ENCODE assay signal across 14 mouse cellular contexts in the genomic region with DNA sequence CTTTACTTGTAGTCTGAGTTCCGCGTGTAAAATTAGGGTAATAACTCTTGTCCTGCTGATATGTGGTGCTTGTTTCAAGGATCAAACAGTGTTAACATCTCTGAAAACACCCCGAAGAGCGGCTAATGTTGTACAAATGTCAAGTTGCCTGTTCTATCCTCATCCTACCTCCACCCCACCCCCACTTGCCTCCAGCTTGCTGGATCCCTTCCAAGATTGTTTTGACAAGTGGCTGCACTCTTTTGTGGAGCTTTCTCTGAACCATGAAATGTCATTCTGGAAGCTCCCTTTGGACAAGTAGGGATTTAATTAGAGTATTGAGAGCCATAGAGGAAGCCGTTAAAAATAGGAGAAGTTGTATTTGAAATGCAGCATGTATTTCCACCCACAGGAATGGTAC. TPM values are rescaled to one million over a fixed set of nuclear protein-coding genes. Genes with fewer than 3 reads are reported as not detected.
DNase-seq lines count a peak whose midpoint lies in the region; ATAC-seq and TF ChIP-seq lines count a peak whose summit lies in the region.
"Had no signal": no experiment of that assay in that cellular context is flagged by ENCODE, and none has a peak within 500 bp of the region (broad histone marks: within the 10 kb centered on the region; RNA-seq: fewer than 3 reads in every experiment).

No protein-coding gene starts in this region.

- peak overlapping the region; percentile 27; the same call in 1 of the 2 replicates for H3K27ac ChIP-seq in forebrain, embryonic 10.5 days
- no peak overlapping the region for H3K27ac ChIP-seq in forebrain, postnatal 0 days (ENCODE audit: low read depth, low read length)
- H3K27ac ChIP-seq in kidney, embryonic 16.5 days (ENCODE audit: low read length): no peak overlapping the region
- H3K27ac ChIP-seq: hindbrain, embryonic 15.5 days; limb, embryonic 13.5 days; neural tube, embryonic 15.5 days had no signal

- no peak for TF ChIP-seq CTCF in forebrain, postnatal 0 days (IDR thresholded peaks at IDR 0.05; ENCODE audit: low read depth)
- TF ChIP-seq CTCF in brain, embryonic 14.5 days (IDR thresholded peaks at IDR 0.05; ENCODE audit: borderline replicate concordance, extremely low read depth, insufficient read depth, insufficient read length): no peak

- no peak overlapping the region; the same call in 1 of the 2 replicates for H3K4me3 ChIP-seq in forebrain, embryonic 10.5 days
- no peak overlapping the region for H3K4me3 ChIP-seq in forebrain, postnatal 0 days (ENCODE audit: low read depth, low read length)
- H3K4me3 ChIP-seq in kidney, embryonic 16.5 days (ENCODE audit: low read length): no peak overlapping the region
- H3K4me3 ChIP-seq: hindbrain, embryonic 15.5 days; limb, embryonic 13.5 days; neural tube, embryonic 15.5 days had no signal

- peaks cover 10% of the 10 kb centered on the region; the same call in 1 of the 2 replicates for H3K36me3 ChIP-seq in forebrain, embryonic 10.5 days (replicated peaks)
- no peaks in the 10 kb centered on the region for H3K36me3 ChIP-seq in forebrain, postnatal 0 days (ENCODE audit: insufficient read depth)
- peaks cover 38% of the 10 kb centered on the region for H3K36me3 ChIP-seq in kidney, embryonic 16.5 days (ENCODE audit: insufficient read depth, low read length)
- H3K36me3 ChIP-seq: hindbrain, embryonic 15.5 days; neural tube, embryonic 15.5 days had no signal

- no peaks in the 10 kb centered on the region; the same call in 1 of the 2 replicates for H3K9me3 ChIP-seq in forebrain, embryonic 10.5 days
- no peaks in the 10 kb centered on the region for H3K9me3 ChIP-seq in forebrain, postnatal 0 days (ENCODE audit: low read length)
- H3K9me3 ChIP-seq in kidney, embryonic 16.5 days (ENCODE audit: low read length): no peaks in the 10 kb centered on the region
- H3K9me3 ChIP-seq: hindbrain, embryonic 15.5 days; limb, embryonic 13.5 days; neural tube, embryonic 15.5 days had no signal

- H3K9ac ChIP-seq in forebrain, postnatal 0 days: no peak overlapping the region
- H3K9ac ChIP-seq in kidney, embryonic 16.5 days (replicated peaks; ENCODE audit: low read length): no peak overlapping the region
- H3K9ac ChIP-seq: hindbrain, embryonic 15.5 days; limb, embryonic 13.5 days; neural tube, embryonic 15.5 days had no signal

- ATAC-seq in forebrain, postnatal 0 days: no peak
- no peak for ATAC-seq in kidney, embryonic 16.5 days (ENCODE audit: low FRiP score, low TSS enrichment)

- whole genome bisulfite sequencing in forebrain, embryonic 10.5 days: 60% methylated on average over 5 of the region's 5 CpGs
- 25% methylated on average over 5 of the region's 5 CpGs for WGBS in forebrain, postnatal 0 days
- WGBS in kidney, embryonic 16.5 days: 18% methylated on average over 5 of the region's 5 CpGs

- DNase-seq in forebrain, embryonic 10.5 days (ENCODE audit: extremely low spot score, low spot score): no peak
- DNase-seq in forebrain, postnatal 0 days: no peak
- peak; percentile 46 for DNase-seq in kidney, adult 9 months
- DNase-seq in brain, embryonic 14.5 days (ENCODE audit: low read depth): peak; percentile 86
- DNase-seq in kidney, postnatal 36 days: peak; percentile 56 to 63
- no peak for DNase-seq in gastrocnemius, postnatal 10 days
- DNase-seq: adrenal gland, postnatal 36 days; B cell, adult 2 months; right cerebral cortex, postnatal 14 days had no signal

- TF ChIP-seq POLR2A in brain, embryonic 14.5 days (IDR thresholded peaks at IDR 0.05; ENCODE audit: borderline replicate concordance, extremely low read depth, insufficient read depth, insufficient read length, poor library complexity, severe bottlenecking): no peak

- no peak overlapping the region for H3K4me2 ChIP-seq in forebrain, postnatal 0 days (ENCODE audit: low read depth)
- no peak overlapping the region for H3K4me2 ChIP-seq in kidney, embryonic 16.5 days (replicated peaks; ENCODE audit: low read depth, low read length)
- H3K4me2 ChIP-seq: hindbrain, embryonic 15.5 days; limb, embryonic 13.5 days; neural tube, embryonic 15.5 days had no signal

- no peaks in the 10 kb centered on the region for H3K27me3 ChIP-seq in forebrain, embryonic 10.5 days (ENCODE audit: poor library complexity, severe bottlenecking)
- H3K27me3 ChIP-seq in forebrain, postnatal 0 days (ENCODE audit: insufficient read depth, low read length): no peaks in the 10 kb centered on the region
- H3K27me3 ChIP-seq in kidney, embryonic 16.5 days (ENCODE audit: insufficient read depth, low read length): no peaks in the 10 kb centered on the region
- H3K27me3 ChIP-seq: hindbrain, embryonic 15.5 days; limb, embryonic 13.5 days; neural tube, embryonic 15.5 days had no signal

- H3K4me1 ChIP-seq in forebrain, embryonic 10.5 days: peaks cover 17% of the 10 kb centered on the region
- H3K4me1 ChIP-seq in forebrain, postnatal 0 days (ENCODE audit: insufficient read depth): no peaks in the 10 kb centered on the region
- peaks cover 8% of the 10 kb centered on the region for H3K4me1 ChIP-seq in kidney, embryonic 16.5 days (ENCODE audit: insufficient read depth, low read length)

RNA-seq across cellular contexts. Expression of a gene that starts 22.5 kb away (rescaled TPM):
- polyA plus RNA-seq in forebrain, embryonic 10.5 days (2016; fragmentation: Nextera tagmentation; extraction: Ambion mirVana): 16.2 and 16.5 TPM in 2 replicates
- 3.6 and 6.2 TPM in 2 replicates for total RNA-seq in forebrain, postnatal 0 days (2014; rRNA removed)
- polyA plus RNA-seq in forebrain, postnatal 0 days (2015; fragmentation: Nextera tagmentation; extraction: Ambion mirVana): 4.6 and 7.8 TPM in 2 replicates
- polyA plus RNA-seq in kidney, embryonic 16.5 days (2015; fragmentation: Nextera tagmentation; extraction: Ambion mirVana): 156 and 167 TPM in 2 replicates
- 3.9 and 7.3 TPM in 2 replicates for polyA plus RNA-seq in brain, embryonic 14.5 days (2012; rRNA removed)
- total RNA-seq in gastrocnemius, postnatal 10 days (2021): 10 to 100 TPM; 13.9 to 15.0 TPM
- total RNA-seq: granulocyte monocyte progenitor cell, adult 5-6 weeks had no signal

RNA-seq across cellular contexts. Expression of a gene that starts 41.1 kb away (rescaled TPM):
- polyA plus RNA-seq in forebrain, embryonic 10.5 days (2016; fragmentation: Nextera tagmentation; extraction: Ambion mirVana): 6.1 and 6.5 TPM in 2 replicates
- total RNA-seq in forebrain, postnatal 0 days (2014; rRNA removed): 1.3 and 2.0 TPM in 2 replicates
- 1.9 and 3.1 TPM in 2 replicates for polyA plus RNA-seq in forebrain, postnatal 0 days (2015; fragmentation: Nextera tagmentation; extraction: Ambion mirVana)
- 6.6 and 7.0 TPM in 2 replicates for polyA plus RNA-seq in kidney, embryonic 16.5 days (2015; fragmentation: Nextera tagmentation; extraction: Ambion mirVana)
- polyA plus RNA-seq in brain, embryonic 14.5 days (2012; rRNA removed): 4.6 and 7.2 TPM in 2 replicates
- under 1 TPM; 0.82 to 0.90 TPM for total RNA-seq in gastrocnemius, postnatal 10 days (2021)

RNA-seq across cellular contexts. Expression of a gene that starts 43.5 kb away (rescaled TPM):
- 8.0 and 8.5 TPM in 2 replicates for polyA plus RNA-seq in forebrain, embryonic 10.5 days (2016; fragmentation: Nextera tagmentation; extraction: Ambion mirVana)
- 12.2 and 13.4 TPM in 2 replicates for total RNA-seq in forebrain, postnatal 0 days (2014; rRNA removed)
- 17.5 and 20.8 TPM in 2 replicates for polyA plus RNA-seq in forebrain, postnatal 0 days (2015; fragmentation: Nextera tagmentation; extraction: Ambion mirVana)
- 13.0 and 13.4 TPM in 2 replicates for polyA plus RNA-seq in kidney, embryonic 16.5 days (2015; fragmentation: Nextera tagmentation; extraction: Ambion mirVana)
- 15.8 and 17.8 TPM in 2 replicates for polyA plus RNA-seq in brain, embryonic 14.5 days (2012; rRNA removed)
- 1 to 10 TPM; 2.8 to 3.3 TPM for total RNA-seq in gastrocnemius, postnatal 10 days (2021)

RNA-seq across cellular contexts. Expression of a gene that starts 48.7 kb away (rescaled TPM):
- polyA plus RNA-seq in forebrain, embryonic 10.5 days (2016; fragmentation: Nextera tagmentation; extraction: Ambion mirVana): 128 and 132 TPM in 2 replicates
- 168 and 183 TPM in 2 replicates for total RNA-seq in forebrain, postnatal 0 days (2014; rRNA removed)
- 198 and 200 TPM in 2 replicates for polyA plus RNA-seq in forebrain, postnatal 0 days (2015; fragmentation: Nextera tagmentation; extraction: Ambion mirVana)
- 84.8 and 90.9 TPM in 2 replicates for polyA plus RNA-seq in kidney, embryonic 16.5 days (2015; fragmentation: Nextera tagmentation; extraction: Ambion mirVana)
- 242 and 259 TPM in 2 replicates for polyA plus RNA-seq in brain, embryonic 14.5 days (2012; rRNA removed)
- 10 to 100 TPM; 31.5 to 32.4 TPM for total RNA-seq in gastrocnemius, postnatal 10 days (2021)

Comparison
In these comparisons a context has a peak if more than half of its experiments do, and no peak if none do; other contexts are left out.
1. DNase-seq: peak in kidney, adult 9 months (single experiment), brain, embryonic 14.5 days (single experiment) and kidney, postnatal 36 days (2 of 2); none in forebrain, embryonic 10.5 days (single experiment), forebrain, postnatal 0 days (single experiment) and gastrocnemius, postnatal 10 days (single experiment).